Mouse (Mus musculus): ENCODE measurements at regions not wholly inside any gene's neighbourhood (a gene's known extent, or its start where the extent isn't known, plus 50 kb on each side); places are given as distances from the start of the nearest gene placed in this dataset.

GRCm38 (mm10) chr8:34739836-34740804 lies 628.6 kb upstream of the Gm10131 start:
- Histone ChIP-seq H3K9me3 (ENCODE audit: control insufficient read depth, low read length) (no peaks in the 10 kb centered on the region), H3K4me2 (replicated peaks; ENCODE audit: low read depth, low read length) (no peak overlapping the region), H3K27ac (ENCODE audit: low read depth, low read length) (no peak overlapping the region), H3K4me3 (ENCODE audit: low read length) (no peak overlapping the region), H3K9ac (ENCODE audit: low read depth, low read length) (no peak overlapping the region), H3K27me3 (ENCODE audit: control insufficient read depth, insufficient read depth, low read length) (no peaks in the 10 kb centered on the region), H3K36me3 (ENCODE audit: control insufficient read depth, insufficient read depth, low read length) (no peaks in the 10 kb centered on the region), H3K4me1 (ENCODE audit: control insufficient read depth, insufficient read depth, low read length) (no peaks in the 10 kb centered on the region)
- ATAC-seq (ENCODE audit: low FRiP score, low TSS enrichment), result no peak
- WGBS, result 93% methylated on average over 16 of the region's 16 CpGs

DNA sequence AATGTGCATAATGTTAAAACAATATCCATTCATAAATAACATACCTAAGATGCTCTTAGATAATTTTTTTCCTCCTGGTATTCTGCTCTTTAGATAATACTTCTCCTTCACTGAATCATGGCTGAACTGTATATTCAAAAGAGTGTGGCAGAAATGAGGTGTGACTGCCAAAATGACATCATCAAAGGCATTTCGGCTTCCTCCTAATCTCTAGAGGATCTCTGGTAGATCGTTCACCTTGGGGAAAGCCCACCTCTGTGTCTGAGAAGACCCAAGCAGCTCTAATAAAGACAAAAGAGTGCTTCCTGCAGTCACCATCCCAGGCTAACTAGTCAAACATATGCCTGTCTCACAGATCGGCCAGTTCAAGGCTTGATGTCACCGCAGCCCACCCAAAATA lies 624.7 kb upstream of the Gm10131 start:
- H3K27ac ChIP-seq (ENCODE audit: low read depth, low read length), result no peak overlapping the region
- no peak for ATAC-seq (ENCODE audit: low FRiP score, low TSS enrichment)
- H3K4me2 ChIP-seq (replicated peaks; ENCODE audit: low read depth, low read length), result no peak overlapping the region
- H3K27me3 ChIP-seq (ENCODE audit: control insufficient read depth, insufficient read depth, low read length), result no peaks in the 10 kb centered on the region
- 0 out of 2 replicates have a peak, but pooled peaks cover 6% of the 10 kb centered on the region for H3K4me1 ChIP-seq (ENCODE audit: control insufficient read depth, insufficient read depth, low read length)
- no peak overlapping the region for H3K4me3 ChIP-seq (ENCODE audit: low read length)
- H3K9me3 ChIP-seq (ENCODE audit: control insufficient read depth, low read length), result no peaks in the 10 kb centered on the region
- WGBS, result 81% methylated on average over 4 of the region's 4 CpGs
- H3K9ac ChIP-seq (ENCODE audit: low read depth, low read length), result no peak overlapping the region
- no peaks in the 10 kb centered on the region for H3K36me3 ChIP-seq (ENCODE audit: control insufficient read depth, insufficient read depth, low read length)

DNA sequence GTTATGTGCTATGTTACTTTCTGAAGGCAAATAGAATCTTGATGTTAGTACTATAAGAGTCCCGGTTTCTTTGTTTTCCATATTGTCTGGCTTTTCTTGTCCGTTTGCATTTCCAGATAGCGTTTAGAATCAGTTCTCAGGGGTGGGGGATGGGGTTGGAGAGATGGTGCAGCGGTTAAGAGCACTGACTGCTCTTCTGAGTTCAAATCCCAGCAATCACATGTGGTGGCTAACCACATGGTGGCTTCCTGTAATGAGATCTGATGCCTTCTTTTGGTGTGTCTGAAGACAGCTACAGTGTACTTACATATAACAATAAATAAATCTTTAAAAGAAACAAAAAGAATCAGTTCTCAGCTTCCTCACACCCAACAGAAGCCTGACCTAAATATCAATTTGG lies 623.5 kb upstream of the Gm10131 start:
- no peaks in the 10 kb centered on the region for H3K9me3 ChIP-seq (ENCODE audit: control insufficient read depth, low read length)
- no peak overlapping the region for H3K4me3 ChIP-seq (ENCODE audit: low read length)
- H3K9ac ChIP-seq (ENCODE audit: low read depth, low read length), result no peak overlapping the region
- H3K4me1 ChIP-seq (ENCODE audit: control insufficient read depth, insufficient read depth, low read length), result 0 out of 2 replicates have a peak, but pooled peaks cover 6% of the 10 kb centered on the region
- H3K36me3 ChIP-seq (ENCODE audit: control insufficient read depth, insufficient read depth, low read length), result no peaks in the 10 kb centered on the region
- H3K27ac ChIP-seq (ENCODE audit: low read depth, low read length), result no peak overlapping the region
- ATAC-seq (ENCODE audit: low FRiP score, low TSS enrichment), result no peak
- WGBS, result 90% methylated on average over 4 of the region's 4 CpGs
- H3K4me2 ChIP-seq (replicated peaks; ENCODE audit: low read depth, low read length), result no peak overlapping the region
- H3K27me3 ChIP-seq (ENCODE audit: control insufficient read depth, insufficient read depth, low read length), result no peaks in the 10 kb centered on the region

GRCm38 (mm10) chr8:34732808-34733207 lies 621.3 kb upstream of the Gm10131 start:
- Histone ChIP-seq H3K4me3 (ENCODE audit: low read length) (no peak overlapping the region), H3K27ac (ENCODE audit: low read depth, low read length) (no peak overlapping the region), H3K9ac (ENCODE audit: low read depth, low read length) (no peak overlapping the region), H3K9me3 (ENCODE audit: control insufficient read depth, low read length) (no peaks in the 10 kb centered on the region), H3K4me1 (ENCODE audit: control insufficient read depth, insufficient read depth, low read length) (0 out of 2 replicates have a peak, but pooled peaks cover 6% of the 10 kb centered on the region), H3K36me3 (ENCODE audit: control insufficient read depth, insufficient read depth, low read length) (no peaks in the 10 kb centered on the region), H3K27me3 (ENCODE audit: control insufficient read depth, insufficient read depth, low read length) (no peaks in the 10 kb centered on the region), H3K4me2 (replicated peaks; ENCODE audit: low read depth, low read length) (no peak overlapping the region)
- WGBS, result 41% methylated on average over 2 of the region's 2 CpGs
- no peak for ATAC-seq (ENCODE audit: low FRiP score, low TSS enrichment)

- no peaks in the 10 kb centered on the region for H3K9me3 ChIP-seq (ENCODE audit: control insufficient read depth, low read length)
- no peaks in the 10 kb centered on the region for H3K36me3 ChIP-seq (ENCODE audit: control insufficient read depth, insufficient read depth, low read length)
- H3K4me2 ChIP-seq (replicated peaks; ENCODE audit: low read depth, low read length), result no peak overlapping the region
- no peak for ATAC-seq (ENCODE audit: low FRiP score, low TSS enrichment)
- no peak overlapping the region for H3K27ac ChIP-seq (ENCODE audit: low read depth, low read length)
- H3K27me3 ChIP-seq (ENCODE audit: control insufficient read depth, insufficient read depth, low read length), result no peaks in the 10 kb centered on the region
- 33% methylated on average over 1 of the region's 1 CpGs for WGBS
- no peak overlapping the region for H3K4me3 ChIP-seq (ENCODE audit: low read length)
- H3K9ac ChIP-seq (ENCODE audit: low read depth, low read length), result no peak overlapping the region
- H3K4me1 ChIP-seq (ENCODE audit: control insufficient read depth, insufficient read depth, low read length), result 0 out of 2 replicates have a peak, but pooled peaks cover 6% of the 10 kb centered on the region
These were observed 620.8 kb upstream of the Gm10131 start for GRCm38 (mm10) chr8:34732362-34732761.

- no peak overlapping the region for H3K9ac ChIP-seq (ENCODE audit: low read depth, low read length)
- no peak overlapping the region for H3K27ac ChIP-seq (ENCODE audit: low read depth, low read length)
- no peaks in the 10 kb centered on the region for H3K9me3 ChIP-seq (ENCODE audit: control insufficient read depth, low read length)
- WGBS, result 20% methylated on average over 12 of the region's 12 CpGs
- 0 out of 2 replicates have a peak, but pooled peaks cover 8% of the 10 kb centered on the region for H3K4me1 ChIP-seq (ENCODE audit: control insufficient read depth, insufficient read depth, low read length)
- H3K27me3 ChIP-seq (ENCODE audit: control insufficient read depth, insufficient read depth, low read length), result no peaks in the 10 kb centered on the region
- peak overlapping the region; percentile 11; the same call in 1 of the 2 replicates for H3K4me3 ChIP-seq (ENCODE audit: low read length)
- H3K36me3 ChIP-seq (ENCODE audit: control insufficient read depth, insufficient read depth, low read length), result no peaks in the 10 kb centered on the region
- peak overlapping the region; percentile 13; the same call in 1 of the 2 replicates for H3K4me2 ChIP-seq (replicated peaks; ENCODE audit: low read depth, low read length)
- ATAC-seq (ENCODE audit: low FRiP score, low TSS enrichment), result no peak
These were observed 619.8 kb upstream of the Gm10131 start for GRCm38 (mm10) chr8:34731096-34731999.

DNA sequence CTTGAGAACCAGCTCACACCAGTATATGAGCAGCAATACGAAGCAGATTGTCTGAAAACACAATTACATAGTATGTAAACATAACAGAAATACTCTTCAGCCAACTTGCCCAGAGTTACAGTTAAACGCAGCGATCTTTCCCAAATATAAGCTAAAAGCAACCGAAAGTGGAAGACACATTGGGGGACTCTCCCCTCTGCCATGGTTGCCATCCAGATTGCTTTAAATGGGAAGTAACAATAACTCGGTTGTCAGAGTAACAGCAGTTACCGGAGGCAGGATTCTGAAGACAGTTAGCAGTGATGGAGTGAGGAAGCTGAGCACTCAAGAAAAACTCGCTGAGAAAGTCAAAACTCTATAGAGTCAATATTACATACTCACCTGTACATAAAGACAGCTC lies 618.0 kb upstream of the Gm10131 start:
- Histone ChIP-seq H3K36me3 (ENCODE audit: control insufficient read depth, insufficient read depth, low read length) (no peaks in the 10 kb centered on the region), H3K27ac (ENCODE audit: low read depth, low read length) (no peak overlapping the region), H3K4me1 (ENCODE audit: control insufficient read depth, insufficient read depth, low read length) (0 out of 2 replicates have a peak, but pooled peaks cover 14% of the 10 kb centered on the region), H3K9me3 (ENCODE audit: control insufficient read depth, low read length) (no peaks in the 10 kb centered on the region), H3K27me3 (ENCODE audit: control insufficient read depth, insufficient read depth, low read length) (no peaks in the 10 kb centered on the region), H3K4me3 (ENCODE audit: low read length) (no peak overlapping the region), H3K9ac (ENCODE audit: low read depth, low read length) (no peak overlapping the region), H3K4me2 (replicated peaks; ENCODE audit: low read depth, low read length) (no peak overlapping the region)
- 90% methylated on average over 7 of the region's 7 CpGs for WGBS
- no peak for ATAC-seq (ENCODE audit: low FRiP score, low TSS enrichment)

GRCm38 (mm10) chr8:34727699-34728098 lies 616.2 kb upstream of the Gm10131 start:
- no peaks in the 10 kb centered on the region for H3K36me3 ChIP-seq (ENCODE audit: control insufficient read depth, insufficient read depth, low read length)
- WGBS, result 80% methylated on average over 8 of the region's 8 CpGs
- no peaks in the 10 kb centered on the region for H3K27me3 ChIP-seq (ENCODE audit: control insufficient read depth, insufficient read depth, low read length)
- no peak overlapping the region for H3K4me3 ChIP-seq (ENCODE audit: low read length)
- H3K27ac ChIP-seq (ENCODE audit: low read depth, low read length), result no peak overlapping the region
- H3K4me2 ChIP-seq (replicated peaks; ENCODE audit: low read depth, low read length), result no peak overlapping the region
- no peaks in the 10 kb centered on the region for H3K9me3 ChIP-seq (ENCODE audit: control insufficient read depth, low read length)
- no peak overlapping the region for H3K9ac ChIP-seq (ENCODE audit: low read depth, low read length)
- ATAC-seq (ENCODE audit: low FRiP score, low TSS enrichment), result no peak
- 0 out of 2 replicates have a peak, but pooled peaks cover 12% of the 10 kb centered on the region for H3K4me1 ChIP-seq (ENCODE audit: control insufficient read depth, insufficient read depth, low read length)
